Mouse (Mus musculus) stomach, adult 2 months (tissue): Measurements from ENCODE around the gene Kdm5c. TPM values are rescaled to one million over a fixed set of nuclear protein-coding genes. Genes with fewer than 3 reads are reported as not detected.

Experiments used
- polyA plus RNA-seq: library from polyadenylated mRNA; depleted of rRNA; stranded (reverse); fragments of >200 nt; gene quantifications from 2 replicates; pipeline ENCODE4 v1.2.3, GENCODE M21; 2012; rRNA removed

Kdm5c gene
- 30.0 and 31.5 TPM in 2 replicates for polyA plus RNA-seq

GRCm38 (mm10) chrX:152232781-152233763 is at the start of gene Kdm5c:
Gene Kdm5c (plus strand): TSS chrX:152233020.

Other genes with a start within 250 kb of the Kdm5c start
- gene Hsd17b10, start 231.2 kb upstream of the Kdm5c start, polyA plus RNA-seq: 41.8 and 45.4 TPM in 2 replicates
- gene Ribc1, start 216.7 kb upstream of the Kdm5c start, polyA plus RNA-seq: 0.12 and 0.15 TPM in 2 replicates
- 4.1 and 6.0 TPM in 2 replicates for gene Smc1a, start 216.6 kb upstream of the Kdm5c start, polyA plus RNA-seq
- gene Iqsec2, start 88.8 kb upstream of the Kdm5c start, polyA plus RNA-seq: 6.9 and 7.2 TPM in 2 replicates
- gene Kantr, start 94.5 kb downstream of the Kdm5c start, polyA plus RNA-seq: 0.69 and 0.97 TPM in 2 replicates
- gene Tspyl2, start 109.4 kb downstream of the Kdm5c start, polyA plus RNA-seq: 6.9 and 11.1 TPM in 2 replicates
- 1.0 and 1.3 TPM in 2 replicates for gene Gpr173, start 135.7 kb downstream of the Kdm5c start, polyA plus RNA-seq